Mouse (Mus musculus) E14TG2a.4 (cell line): ENCODE data around the gene Gm4869.

Experiments used
- H3K27me3 ChIP-seq: 2 replicates; pipeline ENCODE4 v1.6.1; 2014; ENCODE audit warnings: low read length, control low read depth; ENCODE audit not compliant: insufficient read depth
- H3K36me3 ChIP-seq: 2 replicates; pipeline ENCODE4 v1.6.1; 2014; ENCODE audit warnings: low read length, control low read depth; ENCODE audit not compliant: insufficient read depth
- H3K4me1 ChIP-seq: replicated peaks from 2 replicates; pipeline ENCODE4 v1.6.1; 2014; ENCODE audit warnings: low read depth, low read length, control low read depth
- H3K4me3 ChIP-seq: replicated peaks from 2 replicates; pipeline ENCODE4 v1.5.1; 2014; ENCODE audit warnings: mild to moderate bottlenecking, low read length
- H3K9me3 ChIP-seq: 2 replicates; pipeline ENCODE4 v1.6.1; 2014; ENCODE audit warnings: low read length, control low read depth
- CTCF ChIP-seq: conservative IDR thresholded peaks from 2 replicates; pipeline ENCODE4 v1.5.1; 2014; ENCODE audit warnings: low read length
- NANOG ChIP-seq: IDR thresholded peaks from 2 replicates; pipeline ENCODE4 v1.6.1; 2014; ENCODE audit warnings: borderline replicate concordance, low read length, mixed read lengths
- POU5F1 ChIP-seq: IDR thresholded peaks from 2 replicates; pipeline ENCODE4 v1.6.1; 2014; ENCODE audit warnings: low read length, borderline replicate concordance

Gene Gm4869

DNA sequence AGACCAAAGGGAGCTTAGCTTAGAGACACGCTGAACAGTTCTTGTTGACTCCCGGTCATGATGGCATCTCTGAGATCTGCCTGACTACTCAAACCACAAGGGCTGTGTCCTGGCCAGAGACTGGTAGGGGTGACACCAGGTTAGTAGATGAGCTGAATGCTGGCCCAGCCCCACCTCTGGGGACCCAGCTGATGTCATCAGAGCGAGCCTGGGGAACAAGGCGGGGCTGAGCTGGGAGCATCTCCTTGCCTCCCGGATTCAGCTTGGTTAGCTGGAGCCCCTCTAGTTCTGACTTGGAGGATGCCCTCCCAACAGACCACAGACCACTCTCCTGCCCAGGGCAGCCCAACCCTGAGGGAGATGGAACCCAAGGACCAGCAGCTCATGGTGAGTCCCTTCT is at the start of gene Gm4869:
Gm4869 (plus strand) TSS at position 301 of the 400 bp plus-strand sequence.
- peaks cover 63% of the 10 kb centered on the region for H3K4me1 ChIP-seq
- no peak for TF ChIP-seq CTCF
- TF ChIP-seq NANOG, result no peak
- TF ChIP-seq POU5F1, result no peak

DNA sequence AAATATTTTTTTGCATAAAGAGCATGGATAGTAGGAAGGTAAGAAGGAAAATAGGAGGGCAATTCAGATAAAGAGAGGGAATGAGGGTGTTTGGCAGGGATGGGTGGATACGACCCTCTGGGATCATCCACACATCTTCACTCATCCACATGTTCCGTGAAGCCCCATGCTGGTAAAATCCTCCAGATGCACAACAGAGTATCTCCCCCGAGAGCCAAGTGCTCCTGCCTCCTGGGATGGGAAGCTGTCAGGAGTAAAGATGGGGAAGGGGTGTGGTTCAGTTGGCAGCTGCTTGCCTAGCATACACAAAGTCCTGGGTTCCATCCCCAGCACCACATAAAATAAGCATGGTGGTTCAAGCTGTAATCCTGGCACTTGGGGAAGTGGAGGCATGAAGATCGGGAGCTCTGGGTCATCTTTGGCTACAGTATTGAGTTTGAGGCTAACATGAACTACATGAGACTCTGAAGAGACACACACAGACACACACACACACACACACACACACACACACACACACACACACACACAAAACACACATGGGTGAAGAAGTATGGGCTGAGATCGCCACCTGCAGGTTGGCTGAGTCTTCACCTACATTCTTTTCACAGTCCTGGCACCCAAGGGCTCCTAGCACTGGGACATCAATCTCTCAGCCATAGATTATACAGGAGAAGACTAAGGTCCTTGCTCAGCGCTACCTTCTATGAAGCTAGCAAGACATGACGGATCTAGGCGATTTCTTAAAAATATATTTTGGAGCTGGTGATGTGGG is 49.1 kb upstream of the Gm4869 start:
- H3K9me3 ChIP-seq, result no peaks in the 10 kb centered on the region
- no peak overlapping the region for H3K4me3 ChIP-seq
- no peak for TF ChIP-seq NANOG
- peak; percentile 22 for TF ChIP-seq CTCF
- TF ChIP-seq POU5F1, result no peak
- peaks cover under 1% of the 10 kb centered on the region; the same call in 1 of the 2 replicates for H3K4me1 ChIP-seq
- H3K36me3 ChIP-seq, result no peaks in the 10 kb centered on the region
- H3K27me3 ChIP-seq, result peaks cover 4% of the 10 kb centered on the region; the same call in 1 of the 2 replicates

More for the DNA sequence above, at the start of gene Gm4869:
- H3K4me3 ChIP-seq, result no peak within 1 kb of the TSS
- no peaks in the 10 kb centered on the region for H3K27me3 ChIP-seq
- H3K36me3 ChIP-seq, result peaks cover 59% of the 10 kb centered on the region
- H3K9me3 ChIP-seq, result no peaks in the 10 kb centered on the region

DNA sequence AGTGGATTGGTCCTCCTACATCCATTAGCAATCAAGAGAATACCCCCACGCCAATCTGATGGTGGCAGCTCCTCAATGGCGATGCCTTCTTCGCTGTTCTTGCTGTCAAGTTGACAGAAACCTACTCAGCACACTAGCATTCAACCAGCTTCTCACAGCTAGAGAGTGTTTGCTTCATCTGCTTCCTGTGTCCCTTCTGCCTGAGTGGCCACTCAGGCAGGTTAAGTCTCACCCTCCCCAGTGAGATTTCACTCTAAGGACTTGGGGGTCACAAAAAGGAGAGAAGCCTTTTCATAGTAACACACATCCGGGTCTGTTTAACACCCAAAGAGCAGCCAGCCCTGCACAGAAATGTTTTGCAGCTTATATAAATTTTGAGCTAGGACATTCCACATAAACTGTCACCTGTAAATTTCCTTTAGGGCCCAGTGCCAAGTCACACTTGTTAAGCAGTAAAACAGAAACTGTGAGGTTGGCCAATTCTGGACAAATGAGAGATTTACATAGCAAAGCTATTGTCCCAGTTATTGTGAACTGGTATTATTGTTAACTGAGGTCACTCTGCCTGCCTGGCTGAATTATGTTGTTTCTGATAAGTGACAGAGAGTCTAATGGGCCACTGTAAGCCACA is 42.7 kb upstream of the Gm4869 start:
- Histone ChIP-seq H3K27me3 (peaks cover 15% of the 10 kb centered on the region; the same call in 1 of the 2 replicates), H3K9me3 (no peaks in the 10 kb centered on the region), H3K4me1 (peaks cover 3% of the 10 kb centered on the region; the same call in 1 of the 2 replicates), H3K4me3 (no peak overlapping the region), H3K36me3 (no peaks in the 10 kb centered on the region)
- TF ChIP-seq POU5F1 (no peak), CTCF (no peak), NANOG (no peak)

DNA sequence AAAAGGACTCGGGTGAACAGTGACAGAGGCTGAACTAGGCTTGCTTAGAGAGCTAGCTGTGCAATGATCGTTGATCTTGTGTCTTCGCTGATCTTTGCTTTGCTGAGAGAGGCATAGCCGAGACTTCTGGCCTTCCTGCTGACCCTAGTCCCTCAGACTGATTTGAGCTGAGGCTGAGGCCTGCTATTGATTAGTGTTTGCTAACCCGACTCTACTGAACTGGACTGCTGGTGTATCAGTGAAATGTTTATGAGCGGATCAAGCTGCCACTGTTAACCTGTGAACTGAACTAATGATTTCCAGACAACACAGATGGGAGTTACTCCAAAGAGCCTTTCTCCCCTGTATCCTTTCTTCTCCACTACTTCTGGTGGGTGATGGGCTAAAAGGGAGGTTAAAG is 40.3 kb upstream of the Gm4869 start:
- H3K27me3 ChIP-seq, result peaks cover 15% of the 10 kb centered on the region; the same call in 1 of the 2 replicates
- H3K36me3 ChIP-seq, result no peaks in the 10 kb centered on the region
- H3K9me3 ChIP-seq, result no peaks in the 10 kb centered on the region
- TF ChIP-seq CTCF, result no peak
- TF ChIP-seq POU5F1, result no peak
- H3K4me1 ChIP-seq, result peaks cover 3% of the 10 kb centered on the region; the same call in 1 of the 2 replicates
- no peak overlapping the region for H3K4me3 ChIP-seq

- no peaks in the 10 kb centered on the region for H3K36me3 ChIP-seq
- TF ChIP-seq POU5F1 (no peak), CTCF (no peak), NANOG (no peak)
- H3K27me3 ChIP-seq, result peaks cover 15% of the 10 kb centered on the region; the same call in 1 of the 2 replicates
- H3K9me3 ChIP-seq, result no peaks in the 10 kb centered on the region
- no peak overlapping the region for H3K4me3 ChIP-seq
- no peaks in the 10 kb centered on the region for H3K4me1 ChIP-seq
These were observed 38.8 kb upstream of the Gm4869 start for GRCm38 (mm10) chr5:140406666-140407065.

- no peaks in the 10 kb centered on the region for H3K36me3 ChIP-seq
- peak; percentile 39 for TF ChIP-seq CTCF
- no peak for TF ChIP-seq NANOG
- no peak overlapping the region for H3K4me3 ChIP-seq
- H3K4me1 ChIP-seq, result no peaks in the 10 kb centered on the region
- H3K9me3 ChIP-seq, result no peaks in the 10 kb centered on the region
- peaks cover 11% of the 10 kb centered on the region; the same call in 1 of the 2 replicates for H3K27me3 ChIP-seq
These were observed 36.6 kb upstream of the Gm4869 start for GRCm38 (mm10) chr5:140408801-140409200.

- no peak overlapping the region for H3K4me3 ChIP-seq
- H3K36me3 ChIP-seq, result peaks cover 1% of the 10 kb centered on the region; the same call in 1 of the 2 replicates
- TF ChIP-seq CTCF, result peak; percentile 36
- no peak for TF ChIP-seq NANOG
- no peak for TF ChIP-seq POU5F1
- peaks cover 8% of the 10 kb centered on the region; the same call in 1 of the 2 replicates for H3K27me3 ChIP-seq
- no peaks in the 10 kb centered on the region for H3K4me1 ChIP-seq
- H3K9me3 ChIP-seq, result no peaks in the 10 kb centered on the region
These were observed 34.1 kb upstream of the Gm4869 start for GRCm38 (mm10) chr5:140411339-140411738.

DNA sequence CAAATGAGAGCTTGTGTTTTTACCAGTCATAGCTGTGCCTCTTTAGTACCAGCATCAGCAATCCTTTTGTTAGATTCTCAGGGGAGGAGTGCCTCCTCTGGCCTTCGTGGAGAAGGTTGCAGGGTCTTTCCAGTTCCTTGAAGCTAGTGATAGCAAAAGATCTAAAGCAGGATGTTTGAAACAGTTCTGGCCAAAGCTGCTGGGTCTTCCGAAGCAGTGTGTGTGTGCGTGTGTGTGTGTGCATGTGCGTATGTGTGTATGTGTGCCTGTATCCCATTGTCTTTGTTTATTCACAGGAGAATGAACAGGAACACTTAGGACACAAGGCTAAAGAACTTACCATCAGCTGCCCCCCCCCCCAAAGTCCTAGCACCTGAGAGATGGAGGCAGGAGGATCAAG is 30.8 kb upstream of the Gm4869 start:
- H3K9me3 ChIP-seq, result no peaks in the 10 kb centered on the region
- no peak for TF ChIP-seq NANOG
- no peak for TF ChIP-seq CTCF
- no peak for TF ChIP-seq POU5F1
- peaks cover 10% of the 10 kb centered on the region; the same call in 1 of the 2 replicates for H3K36me3 ChIP-seq
- H3K27me3 ChIP-seq, result no peaks in the 10 kb centered on the region
- no peak overlapping the region for H3K4me3 ChIP-seq
- peaks cover 6% of the 10 kb centered on the region for H3K4me1 ChIP-seq
